Mouse (Mus musculus) embryonic facial prominence, embryonic 14.5 days (tissue): ENCODE data around the gene Atf1. TPM values are rescaled to one million over a fixed set of nuclear protein-coding genes. Genes with fewer than 3 reads are reported as not detected.
"Not testable (repeated sequence)": the region's sequence is repeated elsewhere in the genome, so short reads cannot be mapped to it uniquely, and the experiment has no call there.

Experiments used
- ATAC-seq: fragments of 200-750 bp; cut with Nextera tagmentation; 2 replicates; pipeline ENCODE4 v1.8.0; 2017; ENCODE audit warnings: low read depth, moderate number of reproducible peaks, moderate TSS enrichment
- DNase-seq: peaks from one replicate; pipeline ENCODE4 v3.0.0-alpha.2; 2015; ENCODE audit warnings: low spot score
- H3K27ac ChIP-seq: fragments of 300-500 bp; sonication (generic); replicated peaks from 2 replicates; pipeline ENCODE4 v1.5.1; 2014; ENCODE audit warnings: low read depth, mild to moderate bottlenecking, low read length, moderate library complexity
- H3K27me3 ChIP-seq: fragments of 300-500 bp; sonication (generic); replicated peaks from 2 replicates; pipeline ENCODE4 v1.6.1; 2014; ENCODE audit warnings: low read length; ENCODE audit not compliant: control insufficient read depth, insufficient read depth
- H3K36me3 ChIP-seq: fragments of 300-500 bp; sonication (generic); 2 replicates; pipeline ENCODE4 v1.6.1; 2014; ENCODE audit warnings: low read length, mixed read lengths; ENCODE audit not compliant: control insufficient read depth, insufficient read depth
- H3K4me1 ChIP-seq: fragments of 300-500 bp; sonication (generic); 2 replicates; pipeline ENCODE4 v1.6.1; 2014; ENCODE audit warnings: antibody characterized with exemption, low read length; ENCODE audit not compliant: control insufficient read depth, insufficient read depth
- H3K4me2 ChIP-seq: fragments of 300-500 bp; sonication (generic); 2 replicates; pipeline ENCODE4 v1.6.1; 2014; ENCODE audit warnings: low read depth, mild to moderate bottlenecking, low read length, moderate library complexity, mixed read lengths
- H3K4me3 ChIP-seq: fragments of 300-500 bp; sonication (generic); 2 replicates; pipeline ENCODE4 v1.5.1; 2014; ENCODE audit warnings: low read depth, mild to moderate bottlenecking, low read length
- H3K9ac ChIP-seq: fragments of 300-500 bp; sonication (generic); 2 replicates; pipeline ENCODE4 v1.6.1; 2014; ENCODE audit warnings: low read depth, mild to moderate bottlenecking, low read length, moderate library complexity, mixed read lengths
- H3K9me3 ChIP-seq: fragments of 300-500 bp; sonication (generic); 2 replicates; pipeline ENCODE4 v1.6.1; 2016; ENCODE audit warnings: low read length; ENCODE audit not compliant: control insufficient read depth
- WGBS: fragments of 180-500 bp; shearing (Covaris S2); extraction: QIAGEN DNeasy Blood & Tissue Kit; methylation state at CpG from one replicate; pipeline ENCODE4 v1.1.7; 2014; 5-methylcytosine and 5-hydroxymethylcytosine counted together
- polyA plus RNA-seq: library from polyadenylated mRNA; unstranded; fragments of >200 nt; fragmentation: Nextera tagmentation; extraction: Ambion mirVana; gene quantifications from 2 replicates; pipeline ENCODE4 v1.2.1, GENCODE M21; 2014

The Atf1 gene
- polyA plus RNA-seq, 1 experiment from 2014 or later = 33.5 TPM

DNA sequence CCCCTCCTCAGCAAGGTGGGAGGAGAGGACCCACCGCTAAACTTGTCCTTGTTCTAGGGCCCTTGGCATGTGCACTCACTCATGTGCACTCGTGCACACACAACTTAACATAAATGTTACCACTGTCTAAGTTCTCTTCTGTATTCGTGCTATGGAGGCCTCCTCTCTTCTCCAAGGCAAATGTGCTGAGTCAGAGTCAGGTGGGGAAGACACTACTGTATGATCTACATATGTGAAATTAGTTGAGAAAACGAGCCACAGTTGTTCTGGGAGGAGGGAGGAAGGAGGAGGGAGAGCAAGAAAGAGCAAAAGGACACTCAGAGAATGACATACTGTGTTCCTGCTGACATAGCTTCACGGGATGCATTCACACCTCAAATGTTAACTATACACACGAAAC lies 72.9 kb downstream of the Atf1 start:
- ATAC-seq (no peak), DNase-seq (no peak)
- H3K9me3 ChIP-seq = no peaks in the 10 kb centered on the region
- H3K27ac ChIP-seq = no peak overlapping the region
- WGBS = 74% methylated on average over 6 of the region's 6 CpGs
- H3K4me3 ChIP-seq = no peak overlapping the region
- H3K36me3 ChIP-seq = no peaks in the 10 kb centered on the region
- H3K4me2 ChIP-seq = no peak overlapping the region
- H3K4me1 ChIP-seq = 0 out of 2 replicates have a peak, but pooled peaks cover 4% of the 10 kb centered on the region
- no peak overlapping the region for H3K9ac ChIP-seq
- H3K27me3 ChIP-seq = no peaks in the 10 kb centered on the region

DNA sequence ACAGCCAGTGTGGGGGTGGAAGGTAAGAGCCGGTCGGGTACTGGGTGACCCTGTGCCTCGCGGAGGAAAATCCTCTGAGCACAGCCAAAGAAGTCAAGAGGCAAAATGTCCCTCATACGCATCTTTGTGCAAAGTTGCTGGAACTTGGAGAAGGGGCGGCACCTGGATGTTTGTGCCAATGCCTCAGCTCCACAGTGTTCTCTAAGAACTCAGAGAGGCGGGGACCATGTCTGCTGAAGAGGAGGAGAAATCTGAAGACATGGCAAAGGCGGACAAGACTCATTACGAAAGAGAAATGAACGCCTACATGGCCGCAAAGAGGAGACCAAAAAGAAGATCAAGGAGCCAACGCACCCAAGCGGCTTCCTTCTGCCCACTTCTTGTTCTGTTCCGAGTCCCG lies 73.9 kb downstream of the Atf1 start:
- H3K9ac ChIP-seq = no peak overlapping the region
- no peaks in the 10 kb centered on the region for H3K36me3 ChIP-seq
- WGBS = 82% methylated on average over 15 of the region's 15 CpGs
- H3K27me3 ChIP-seq = no peaks in the 10 kb centered on the region
- H3K27ac ChIP-seq = no peak overlapping the region
- no peak for ATAC-seq
- H3K4me2 ChIP-seq = no peak overlapping the region
- 0 out of 2 replicates have a peak, but pooled peaks cover 4% of the 10 kb centered on the region for H3K4me1 ChIP-seq
- no peak overlapping the region for H3K4me3 ChIP-seq
- H3K9me3 ChIP-seq = no peaks in the 10 kb centered on the region
- DNase-seq = no peak

DNA sequence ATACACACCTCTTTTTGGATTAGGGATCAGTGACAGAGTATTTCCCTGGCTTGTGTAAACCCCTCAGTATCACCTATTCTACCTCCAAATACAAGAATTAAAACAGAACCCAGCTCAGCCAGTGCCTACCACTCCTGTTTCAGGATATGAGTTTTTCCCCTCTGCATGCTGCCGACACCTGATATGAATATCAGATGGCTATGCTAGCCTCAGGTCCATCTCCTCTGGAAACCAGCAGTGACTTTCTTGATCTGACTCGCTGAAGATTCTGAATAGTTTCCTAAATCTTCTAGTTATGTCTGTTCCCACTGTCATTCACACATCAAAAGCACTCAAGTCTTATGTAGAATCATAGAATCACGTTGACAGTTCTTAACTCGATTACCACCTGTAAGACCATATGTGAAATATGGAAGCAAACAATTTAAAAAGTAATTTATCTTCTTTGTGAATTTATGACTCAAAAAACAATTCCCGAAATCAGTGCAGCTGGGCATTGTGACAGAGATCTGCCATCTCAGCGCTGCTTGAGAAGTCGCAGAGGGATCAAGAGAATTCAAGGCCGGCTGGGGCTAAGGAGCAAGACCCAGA lies 75.9 kb downstream of the Atf1 start:
- Histone ChIP-seq H3K4me2 (peak overlapping the region; percentile 71), H3K9me3 (no peaks in the 10 kb centered on the region), H3K36me3 (no peaks in the 10 kb centered on the region), H3K4me1 (0 out of 2 replicates have a peak, but pooled peaks cover 4% of the 10 kb centered on the region), H3K9ac (peak overlapping the region; percentile 70; the same call in 1 of the 2 replicates), H3K4me3 (peak overlapping the region; percentile 53), H3K27me3 (no peaks in the 10 kb centered on the region), H3K27ac (peak overlapping the region; percentile 84; the same call in 1 of the 2 replicates)
- no peak for DNase-seq
- ATAC-seq = no peak
- WGBS = 46% methylated on average over 8 of the region's 8 CpGs

DNA sequence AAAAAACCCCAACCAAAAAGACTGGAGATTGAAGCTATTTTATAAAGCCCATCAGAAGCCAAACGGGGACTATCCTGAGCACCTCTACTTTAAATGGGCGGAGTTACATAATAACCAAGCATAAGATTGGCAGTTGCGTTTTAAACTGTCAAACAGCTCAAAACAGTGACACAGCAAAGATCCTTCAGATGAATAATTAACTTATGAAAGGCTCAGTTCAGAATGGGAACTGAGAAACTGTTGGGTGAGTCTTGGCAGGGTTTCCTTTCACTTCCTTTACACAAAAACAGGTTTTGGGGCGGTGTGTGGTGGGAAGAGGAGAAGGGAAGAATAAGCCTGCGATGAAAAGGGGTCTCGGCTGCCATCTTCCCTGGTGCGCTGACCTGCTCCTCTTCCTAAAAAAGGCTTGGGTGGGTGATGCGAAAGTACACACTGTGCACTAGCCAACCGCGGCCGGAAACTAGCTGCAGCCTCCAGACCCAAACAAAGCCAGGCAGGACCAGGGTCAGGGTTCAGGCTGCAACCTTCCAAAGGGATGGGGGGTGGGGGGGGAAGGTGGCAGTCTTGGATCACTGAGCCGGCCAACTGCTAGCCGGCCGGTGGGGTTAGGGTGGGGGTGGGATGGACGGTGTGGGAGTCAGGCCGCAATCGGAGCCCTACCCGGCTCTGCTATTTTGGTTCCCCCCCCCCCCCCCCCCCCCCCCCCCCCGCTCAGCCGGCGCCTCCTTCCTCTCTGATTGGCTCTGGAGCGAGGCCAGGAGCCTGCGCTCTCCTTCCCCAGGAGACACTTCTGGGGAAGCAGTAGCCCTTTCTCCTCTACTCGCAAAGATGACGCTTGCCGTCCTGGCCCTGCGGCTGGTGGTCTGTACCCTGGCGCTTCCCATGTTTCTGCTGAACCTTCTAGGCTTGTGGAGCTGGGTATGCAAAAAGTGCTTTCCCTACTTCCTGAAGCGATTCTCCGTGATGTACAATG lies 76.7 kb downstream of the Atf1 start, which contains the start of gene Mettl7a1:
TSS of gene Mettl7a1 (plus strand) at position 122 of the 973 bp plus-strand sequence.
- Histone ChIP-seq H3K9ac (peak within 1 kb of the TSS; percentile 70), H3K9me3 (no peaks in the 10 kb centered on the region), H3K36me3 (no peaks in the 10 kb centered on the region), H3K27ac (peak within 1 kb of the TSS; percentile 84), H3K27me3 (no peaks in the 10 kb centered on the region), H3K4me3 (peak within 1 kb of the TSS; percentile 53), H3K4me2 (peak within 1 kb of the TSS; percentile 71), H3K4me1 (0 out of 2 replicates have a peak, but pooled peaks cover 4% of the 10 kb centered on the region)
- peak; percentile 66 for ATAC-seq
- 3% methylated on average over 18 of the region's 30 CpGs for WGBS
- DNase-seq = peak; percentile 93

DNA sequence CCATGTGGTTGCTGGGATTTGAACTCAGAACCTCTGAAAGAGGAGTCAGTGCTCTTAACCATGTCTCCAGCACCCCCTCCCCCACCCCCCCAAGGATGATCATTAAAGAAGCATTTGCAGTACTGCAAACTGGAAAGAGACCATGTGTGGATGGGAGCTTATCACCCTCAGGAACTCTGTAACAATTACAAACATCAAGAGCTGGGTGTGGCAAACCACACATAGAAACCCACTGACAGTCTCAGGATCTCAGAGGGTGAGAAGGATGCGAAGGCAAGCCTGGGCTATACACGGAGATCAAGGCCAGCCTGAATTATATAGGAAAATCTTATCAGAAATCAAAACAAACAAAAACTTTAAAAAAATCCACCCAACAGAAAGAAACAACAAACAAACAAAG lies 78.6 kb downstream of the Atf1 start:
- no peak overlapping the region for H3K4me3 ChIP-seq
- H3K4me2 ChIP-seq = no peak overlapping the region
- WGBS = 66% methylated on average over 2 of the region's 2 CpGs

DNA sequence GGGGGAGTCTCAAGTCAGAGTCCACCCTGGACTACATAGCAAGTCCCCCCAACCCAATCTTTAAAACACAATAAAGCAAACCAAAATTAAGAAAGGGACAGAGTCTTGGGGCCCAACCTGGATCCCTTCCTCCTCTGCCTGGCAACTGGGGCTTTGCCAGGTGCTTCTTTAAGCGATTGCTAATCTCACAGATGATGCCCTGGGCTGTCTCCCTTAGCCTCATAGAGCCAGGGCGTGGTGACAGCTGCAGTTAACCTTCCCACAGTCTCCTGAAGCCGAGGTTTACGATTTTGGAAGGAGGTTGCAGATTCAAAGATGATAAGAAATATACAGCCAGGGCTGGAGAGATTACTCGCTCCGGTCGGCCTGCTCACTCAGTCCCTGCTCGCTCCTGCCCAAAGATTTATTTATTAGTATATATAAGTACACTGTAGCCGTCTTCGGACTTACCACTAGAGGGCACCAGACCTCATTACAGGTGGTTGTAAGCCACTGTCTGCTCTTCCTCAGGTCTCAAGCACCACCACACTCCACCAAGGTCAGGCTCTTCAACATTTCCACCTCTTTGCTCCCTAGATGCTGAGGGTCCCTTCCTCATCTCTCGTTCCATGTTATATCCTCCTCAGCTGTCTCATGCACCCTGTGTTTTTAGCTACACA lies 79.9 kb downstream of the Atf1 start:
- 38% methylated on average over 8 of the region's 11 CpGs for WGBS
- DNase-seq (peak; percentile 58), ATAC-seq (peak; percentile 50; the same call in 1 of the 2 replicates)
- not testable (repeated sequence) for H3K9me3 ChIP-seq, H3K4me3 ChIP-seq, H3K27me3 ChIP-seq, H3K9ac ChIP-seq, H3K36me3 ChIP-seq, H3K4me2 ChIP-seq, H3K4me1 ChIP-seq, H3K27ac ChIP-seq

More for the DNA sequence above, 78.6 kb downstream of the Atf1 start:
- Histone ChIP-seq H3K27ac (no peak overlapping the region), H3K9me3 (no peaks in the 10 kb centered on the region), H3K36me3 (no peaks in the 10 kb centered on the region), H3K9ac (no peak overlapping the region), H3K4me1 (0 out of 2 replicates have a peak, but pooled peaks cover 4% of the 10 kb centered on the region), H3K27me3 (no peaks in the 10 kb centered on the region)
- ATAC-seq (no peak), DNase-seq (no peak)

Other genes starting within 250 kb of the Atf1 start
- 14.9 and 15.3 TPM in 2 replicates for gene Dip2b, start 189.2 kb upstream of the Atf1 start, polyA plus RNA-seq
- not detected in 2 replicates for gene Tmprss12, start 53.0 kb downstream of the Atf1 start, polyA plus RNA-seq
- 3.4 TPM in 2 replicates for gene Mettl7a1, start 76.3 kb downstream of the Atf1 start, polyA plus RNA-seq
- gene Mettl7a3, start 107.1 kb downstream of the Atf1 start, polyA plus RNA-seq = 0.43 and 0.50 TPM in 2 replicates
- gene Methig1, start 125.3 kb downstream of the Atf1 start, polyA plus RNA-seq = 0.34 TPM in 1 of 2 replicates, not detected in the other
- gene Mettl7a2, start 125.4 kb downstream of the Atf1 start, polyA plus RNA-seq = not detected in 2 replicates
- gene Higd1c, start 136.7 kb downstream of the Atf1 start, polyA plus RNA-seq = not detected in 2 replicates
- gene Gm5475, start 194.3 kb downstream of the Atf1 start, polyA plus RNA-seq = 0.14 TPM in 1 of 2 replicates, not detected in the other
- 15.5 and 17.0 TPM in 2 replicates for gene Slc11a2, start 197.3 kb downstream of the Atf1 start, polyA plus RNA-seq
- gene Letmd1, start 241.2 kb downstream of the Atf1 start, polyA plus RNA-seq = 26.6 and 30.4 TPM in 2 replicates